Mouse (Mus musculus) A20 (cell line): ENCODE data around the gene Reck.

Source experiments
- DNase-seq: peaks from one replicate; pipeline ENCODE4 v3.0.0-alpha.2; 2011; ENCODE audit warnings: low read depth, low spot score

The Reck gene

DNA sequence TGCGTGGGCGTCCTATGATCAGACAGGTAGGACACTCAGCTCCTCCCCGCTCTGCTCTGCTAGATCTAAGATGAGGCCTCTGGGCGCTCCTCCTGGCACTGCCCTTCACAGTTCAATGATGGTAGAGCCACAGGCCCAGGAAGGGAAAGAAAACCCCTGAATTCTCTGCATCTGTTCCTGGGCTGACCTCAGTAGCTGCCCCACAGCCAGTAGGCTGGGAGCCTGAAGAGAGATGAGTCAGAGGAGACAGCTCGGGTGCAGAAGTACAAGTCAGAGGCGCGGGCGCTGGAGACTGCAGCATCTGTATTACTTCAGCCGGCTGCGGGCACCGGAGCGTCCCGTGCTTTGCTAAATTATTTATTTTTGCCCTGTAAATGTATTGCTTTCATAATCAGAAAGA is 93.3 kb downstream of the Reck start:
- no peak for DNase-seq

DNA sequence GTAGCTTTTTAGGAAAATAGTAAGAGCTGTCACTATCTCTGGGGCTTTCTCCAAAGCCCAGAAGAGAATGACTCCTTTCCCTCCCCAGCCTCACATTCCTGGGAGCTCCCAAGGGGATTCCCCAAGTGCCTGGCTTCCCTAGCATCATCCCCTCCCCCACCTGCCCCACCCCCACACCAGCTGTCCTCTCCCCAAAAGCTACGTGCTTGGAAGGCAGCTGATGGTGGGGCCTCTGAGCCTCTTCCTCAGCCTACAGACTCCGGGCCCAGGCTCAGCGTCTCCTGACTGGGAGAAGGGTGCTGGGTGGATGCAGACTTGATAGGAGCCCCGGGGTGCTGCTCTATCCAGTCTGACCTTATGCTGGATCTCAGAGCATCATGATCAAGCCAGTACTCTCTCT is 94.0 kb downstream of the Reck start:
- DNase-seq, result no peak

GRCm38 (mm10) chr4:43970393-43971330 is 95.3 kb downstream of the Reck start:
- no peak for DNase-seq

DNA sequence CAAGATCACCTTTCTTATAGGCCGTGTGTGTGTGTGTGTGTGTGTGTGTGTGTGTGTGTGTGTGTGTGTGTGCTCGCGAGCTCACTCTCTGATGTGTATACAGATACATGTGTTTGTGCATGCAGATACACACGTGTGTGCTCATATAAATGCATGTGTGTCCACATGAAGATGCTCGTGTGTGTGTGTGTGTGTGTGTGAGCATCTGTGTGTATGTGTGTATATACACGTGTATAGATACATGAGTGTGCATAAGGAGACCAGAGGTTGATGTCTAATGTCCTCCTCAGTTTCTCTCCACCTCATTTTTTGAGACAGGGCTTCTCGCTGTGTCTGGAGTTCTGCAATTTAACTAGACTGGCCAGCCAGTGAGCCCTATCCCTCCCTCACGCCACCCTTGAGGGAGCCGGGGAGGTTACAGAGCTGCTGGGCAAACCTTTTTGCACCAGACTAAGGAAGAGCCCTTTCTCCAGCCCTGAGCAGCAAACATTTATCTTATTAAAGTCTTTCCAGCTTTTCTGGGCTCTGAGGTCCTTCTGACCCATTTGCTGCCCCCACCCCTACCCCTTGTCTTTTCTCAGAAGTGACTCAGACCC is 96.3 kb downstream of the Reck start:
- no peak for DNase-seq

GRCm38 (mm10) chr4:43972137-43972591 is 96.8 kb downstream of the Reck start:
- peak; percentile 71 for DNase-seq

- peak; percentile 54 for DNase-seq
Measured at GRCm38 (mm10) chr4:43973526-43973981, 98.2 kb downstream of the Reck start.

DNA sequence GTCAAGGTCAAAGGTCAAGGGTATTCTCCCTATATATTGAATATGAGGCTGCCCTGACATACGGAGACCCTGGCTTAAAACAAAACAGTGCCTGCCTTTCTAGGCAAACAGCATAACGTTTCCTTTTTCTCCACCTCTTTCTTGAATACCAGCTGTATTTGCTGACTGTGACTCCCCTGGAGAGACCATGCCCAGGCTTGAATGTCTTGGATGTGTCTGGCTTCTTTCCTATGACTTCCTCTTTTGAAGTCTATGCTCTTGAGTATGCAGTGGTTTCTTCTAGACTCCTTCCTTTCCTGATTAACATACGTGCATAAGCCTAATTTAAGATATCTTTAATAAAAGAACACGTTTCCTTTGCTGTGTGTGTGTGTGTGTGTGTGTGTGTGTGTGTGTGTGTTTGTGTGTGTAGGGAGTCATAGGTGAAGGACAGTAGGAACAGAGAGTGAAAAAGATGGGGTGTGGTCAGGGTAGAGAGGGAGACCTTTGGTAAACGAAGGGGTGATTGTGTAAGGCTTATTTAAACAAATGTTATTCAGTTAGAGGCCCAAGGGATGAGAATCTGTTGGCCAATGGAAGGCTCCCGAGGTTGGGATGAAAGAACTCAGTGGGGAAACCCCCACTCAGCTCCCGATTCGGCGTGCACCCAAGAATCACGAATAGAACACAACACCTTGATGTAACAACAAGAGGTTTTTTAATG is 99.7 kb downstream of the Reck start:
- no peak for DNase-seq

DNA sequence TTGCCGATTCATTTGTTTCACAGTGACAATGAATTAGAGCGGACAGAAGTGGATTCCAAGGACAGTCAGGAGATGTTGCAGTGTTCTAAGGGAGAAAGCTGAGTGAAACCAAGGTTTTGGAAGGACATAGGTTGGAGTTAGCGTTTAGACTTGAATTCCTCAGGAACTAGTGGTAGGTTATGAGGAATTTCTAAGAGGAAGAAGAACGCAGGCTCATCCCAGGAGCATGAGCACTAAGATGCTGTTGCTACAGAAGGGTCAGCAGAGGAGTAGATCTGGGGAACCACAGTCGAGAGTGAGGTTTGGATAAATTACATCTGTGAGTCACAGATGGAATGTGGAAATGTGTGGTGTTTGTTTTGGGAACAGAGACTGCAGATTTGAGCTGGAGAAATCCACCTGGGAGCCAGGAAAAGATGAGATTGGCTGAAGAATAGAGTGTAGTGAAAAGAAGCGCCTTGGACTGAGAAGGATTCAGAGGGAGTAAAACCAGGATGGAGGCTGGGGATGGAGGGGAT is 101.0 kb downstream of the Reck start:
- DNase-seq, result no peak

GRCm38 (mm10) chr4:43978521-43979443 is 103.5 kb downstream of the Reck start:
- DNase-seq, result no peak

DNA sequence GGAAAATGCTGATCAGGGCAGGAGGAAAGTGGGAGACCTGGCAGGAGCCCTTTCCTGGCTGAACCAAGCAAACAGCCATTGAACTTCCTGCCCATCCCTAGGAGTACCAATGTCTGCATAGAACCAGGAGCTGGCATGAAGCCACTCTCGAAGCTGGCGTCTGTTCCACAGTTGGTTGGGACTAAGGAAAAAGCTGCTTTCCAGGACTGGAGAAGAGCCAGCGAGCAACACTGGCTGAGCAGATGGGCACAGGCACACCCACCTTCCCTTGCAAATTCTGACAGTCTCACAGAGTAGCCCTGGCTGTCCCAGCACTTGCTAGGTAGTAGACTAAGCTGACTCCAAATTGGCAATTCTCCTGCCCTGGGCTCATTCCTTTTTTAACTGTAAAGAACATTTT is 104.4 kb downstream of the Reck start:
- no peak for DNase-seq

DNA sequence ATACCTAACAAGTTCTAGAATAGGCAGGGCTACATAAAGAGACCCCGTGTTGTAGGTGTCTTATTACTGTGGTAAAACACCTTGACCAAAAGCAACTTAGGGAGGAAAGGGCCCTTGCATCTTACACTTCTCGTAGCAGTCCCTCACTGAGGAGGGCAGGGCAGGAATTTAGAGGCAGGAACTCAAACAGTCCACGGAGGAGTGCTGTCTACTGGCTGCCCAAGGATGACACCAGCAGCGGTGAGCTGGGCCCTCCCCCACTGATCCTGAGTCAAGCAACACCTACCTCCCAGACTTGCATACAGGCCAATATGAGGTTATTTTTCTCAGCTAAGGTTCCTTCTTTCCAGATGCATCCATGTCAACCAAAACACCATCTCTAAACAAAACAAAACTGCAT is 104.9 kb downstream of the Reck start:
- no peak for DNase-seq

DNA sequence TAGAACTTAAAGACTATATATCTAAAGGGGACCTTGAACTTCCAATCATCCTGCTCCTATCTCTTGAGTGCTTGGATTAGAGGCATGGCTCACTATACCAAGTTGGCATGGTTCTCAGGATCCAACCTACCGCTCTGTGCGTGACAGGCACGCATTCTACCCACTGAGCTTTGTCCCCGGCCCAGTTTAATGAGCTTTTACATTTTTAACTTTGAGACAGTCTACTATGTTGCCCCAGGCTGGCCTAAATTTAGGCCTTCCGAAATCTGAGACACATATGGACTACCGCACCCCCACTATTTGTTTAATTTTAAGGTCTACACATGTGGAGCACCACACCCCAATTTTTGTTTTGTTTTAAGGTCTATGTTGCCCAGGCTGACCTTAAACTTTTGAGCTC is 105.5 kb downstream of the Reck start:
- no peak for DNase-seq

DNA sequence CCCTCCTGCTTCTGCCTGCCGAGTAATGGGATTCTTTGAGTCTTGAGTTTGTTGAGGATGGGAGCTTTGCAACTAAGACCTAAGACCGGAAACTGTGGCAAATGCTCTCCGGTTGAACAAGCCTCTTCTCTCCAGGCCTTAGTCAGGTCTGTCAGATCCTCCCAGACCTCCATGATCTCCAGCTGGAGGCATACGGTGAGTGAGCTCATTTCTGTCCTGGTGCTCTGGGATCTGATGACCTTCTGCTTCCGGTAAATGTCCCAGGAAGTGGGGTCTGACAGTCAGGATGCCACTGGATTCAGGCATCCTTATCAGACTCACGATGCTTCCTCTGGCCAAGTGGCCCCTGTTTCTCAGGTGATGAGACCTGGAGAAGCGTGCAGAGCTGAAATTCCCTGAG is 105.9 kb downstream of the Reck start:
- no peak for DNase-seq

GRCm38 (mm10) chr4:43982053-43982732 is 106.9 kb downstream of the Reck start:
- peak; percentile 92 for DNase-seq

DNA sequence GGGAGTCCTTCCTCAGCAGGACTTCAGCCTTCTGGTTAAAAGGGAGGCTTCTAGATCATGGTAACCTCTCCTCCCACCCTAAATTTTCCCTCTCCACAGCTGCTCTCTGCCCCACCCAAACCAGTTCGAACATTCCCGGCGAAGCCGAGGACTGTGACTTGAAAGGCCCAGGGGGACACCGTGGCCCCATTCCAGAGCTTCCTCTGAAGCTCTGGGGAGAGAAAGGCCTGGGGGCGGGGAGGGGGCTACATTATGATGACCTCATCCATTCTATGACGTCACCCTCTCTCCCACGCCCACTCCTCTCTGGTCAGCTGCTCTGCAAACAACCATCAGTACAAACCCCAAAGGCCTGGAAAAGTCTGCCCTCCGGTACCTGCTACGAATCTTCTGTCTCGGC is 107.9 kb downstream of the Reck start, which contains the start of gene Ccin:
TSS of gene Ccin (plus strand) at position 303 of the 400 bp plus-strand sequence.
- DNase-seq, result no peak

DNA sequence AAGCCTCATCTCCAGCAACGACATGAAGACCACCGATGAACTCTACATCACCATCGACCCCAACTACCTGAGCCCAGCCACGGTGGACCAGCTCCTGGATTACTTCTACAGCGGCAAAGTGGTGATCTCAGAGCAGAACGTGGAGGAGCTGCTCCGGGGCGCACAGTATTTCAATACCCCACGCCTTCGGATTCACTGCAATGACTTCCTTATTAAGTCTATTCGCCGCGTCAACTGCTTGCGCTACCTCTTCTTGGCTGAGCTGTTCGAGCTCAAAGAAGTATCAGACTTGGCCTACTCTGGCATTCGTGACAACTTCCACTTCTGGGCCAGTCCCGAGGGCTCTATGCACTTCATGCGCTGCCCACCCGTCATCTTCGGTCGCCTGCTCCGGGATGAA is 108.4 kb downstream of the Reck start:
- DNase-seq, result no peak

DNA sequence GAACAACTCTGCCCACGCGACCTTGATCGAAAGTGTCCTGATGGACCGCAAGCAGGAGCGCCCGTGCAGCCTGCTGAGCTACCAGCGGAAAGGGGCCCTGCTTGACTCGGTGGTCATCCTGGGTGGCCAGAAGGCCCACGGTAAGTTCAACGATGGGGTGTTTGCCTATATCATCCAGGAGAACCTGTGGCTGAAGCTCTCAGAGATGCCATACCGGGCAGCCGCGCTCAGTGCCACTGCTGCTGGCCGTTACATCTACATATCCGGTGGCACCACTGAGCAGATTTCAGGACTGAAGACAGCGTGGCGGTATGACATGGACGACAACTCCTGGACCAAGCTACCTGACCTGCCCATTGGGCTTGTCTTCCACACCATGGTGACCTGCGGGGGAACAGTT is 109.0 kb downstream of the Reck start:
- no peak for DNase-seq

GRCm38 (mm10) chr4:43988976-43989375 is 113.6 kb downstream of the Reck start:
- DNase-seq, result no peak

GRCm38 (mm10) chr4:43993072-43993471 is 117.7 kb downstream of the Reck start:
- DNase-seq, result no peak

- no peak for DNase-seq
Measured at GRCm38 (mm10) chr4:43994342-43994741, 119.0 kb downstream of the Reck start.
